Mouse (Mus musculus) limb, embryonic 13.5 days (tissue): ENCODE results near the gene Ager. TPM values are rescaled to one million over a fixed set of nuclear protein-coding genes. Genes with fewer than 3 reads are reported as not detected.

ENCODE experiments used
- ATAC-seq: fragments of 200-750 bp; cut with Nextera tagmentation; 2 replicates; pipeline ENCODE4 v1.8.0; 2017; ENCODE audit warnings: low read depth, moderate number of reproducible peaks, moderate TSS enrichment; ENCODE audit not compliant: low FRiP score
- H3K27ac ChIP-seq: fragments of 300-500 bp; sonication (generic); 2 replicates; pipeline ENCODE4 v1.5.1; 2015; ENCODE audit warnings: inconsistent platforms, mild to moderate bottlenecking, moderate library complexity
- H3K27me3 ChIP-seq: fragments of 300-500 bp; sonication (generic); 2 replicates; pipeline ENCODE4 v1.6.1; 2015; ENCODE audit warnings: mild to moderate bottlenecking, inconsistent platforms
- H3K36me3 ChIP-seq: fragments of 300-500 bp; sonication (generic); 2 replicates; pipeline ENCODE4 v1.6.1; 2015; ENCODE audit warnings: inconsistent platforms, mild to moderate bottlenecking, moderate library complexity
- H3K4me1 ChIP-seq: fragments of 300-500 bp; sonication (generic); 2 replicates; pipeline ENCODE4 v1.6.1; 2015; ENCODE audit warnings: inconsistent platforms
- H3K4me2 ChIP-seq: fragments of 300-500 bp; sonication (generic); replicated peaks from 2 replicates; pipeline ENCODE4 v1.6.1; 2015; ENCODE audit warnings: inconsistent platforms, mild to moderate bottlenecking, moderate library complexity
- H3K4me3 ChIP-seq: fragments of 300-500 bp; sonication (generic); 2 replicates; pipeline ENCODE4 v1.5.1; 2015; ENCODE audit warnings: moderate library complexity, mild to moderate bottlenecking, inconsistent platforms
- H3K9ac ChIP-seq: fragments of 300-500 bp; sonication (generic); 2 replicates; pipeline ENCODE4 v1.6.1; 2015; ENCODE audit warnings: mild to moderate bottlenecking, inconsistent platforms
- H3K9me3 ChIP-seq: fragments of 300-500 bp; sonication (generic); 2 replicates; pipeline ENCODE4 v1.6.1; 2016; ENCODE audit warnings: inconsistent platforms
- WGBS: fragments of 180-500 bp; shearing (Covaris S2); methylation state at CpG from one replicate; pipeline ENCODE4 v1.1.7; 2015; 5-methylcytosine and 5-hydroxymethylcytosine counted together
- polyA plus RNA-seq: library from polyadenylated mRNA; unstranded; fragments of >200 nt; fragmentation: Nextera tagmentation; extraction: Ambion mirVana; gene quantifications from 2 replicates; pipeline ENCODE4 v1.2.1, GENCODE M21; 2015

Ager gene
- polyA plus RNA-seq, 1 experiment from 2014 or later = 3.5 TPM

GRCm38 (mm10) chr17:34607997-34608396 is 10.3 kb downstream of the Ager start:
- H3K27me3 ChIP-seq = no peaks in the 10 kb centered on the region
- WGBS = 77% methylated on average over 7 of the region's 7 CpGs
- H3K4me1 ChIP-seq = peaks cover 37% of the 10 kb centered on the region
- H3K4me3 ChIP-seq = no peak overlapping the region
- H3K27ac ChIP-seq = no peak overlapping the region
- H3K9me3 ChIP-seq = no peaks in the 10 kb centered on the region
- ATAC-seq = no peak
- no peak overlapping the region for H3K4me2 ChIP-seq
- peak overlapping the region; percentile 36 for H3K9ac ChIP-seq
- H3K36me3 ChIP-seq = peaks cover 40% of the 10 kb centered on the region

- Histone ChIP-seq H3K9me3 (no peaks in the 10 kb centered on the region), H3K4me3 (no peak overlapping the region), H3K4me2 (no peak overlapping the region), H3K9ac (no peak overlapping the region), H3K27me3 (no peaks in the 10 kb centered on the region), H3K4me1 (peaks cover 26% of the 10 kb centered on the region), H3K27ac (no peak overlapping the region), H3K36me3 (peaks cover 69% of the 10 kb centered on the region)
- 93% methylated on average over 8 of the region's 8 CpGs for WGBS
- no peak for ATAC-seq
Observed at GRCm38 (mm10) chr17:34611050-34611449, 13.4 kb downstream of the Ager start.

GRCm38 (mm10) chr17:34613054-34613645 is 15.5 kb downstream of the Ager start:
- ATAC-seq = no peak
- WGBS = 86% methylated on average over 10 of the region's 11 CpGs
- Histone ChIP-seq H3K36me3 (peaks cover 78% of the 10 kb centered on the region), H3K9ac (no peak overlapping the region), H3K4me3 (no peak overlapping the region), H3K27me3 (no peaks in the 10 kb centered on the region), H3K4me2 (no peak overlapping the region), H3K4me1 (peaks cover 8% of the 10 kb centered on the region; the same call in 1 of the 2 replicates), H3K27ac (no peak overlapping the region), H3K9me3 (no peaks in the 10 kb centered on the region)

- Histone ChIP-seq H3K9ac (no peak overlapping the region), H3K36me3 (peaks cover 83% of the 10 kb centered on the region), H3K27me3 (no peaks in the 10 kb centered on the region), H3K4me3 (no peak overlapping the region), H3K4me1 (peaks cover 1% of the 10 kb centered on the region; the same call in 1 of the 2 replicates), H3K4me2 (no peak overlapping the region), H3K9me3 (no peaks in the 10 kb centered on the region), H3K27ac (no peak overlapping the region)
- no peak for ATAC-seq
- 93% methylated on average over 10 of the region's 10 CpGs for WGBS
Observed at GRCm38 (mm10) chr17:34613830-34614229, 16.2 kb downstream of the Ager start.

- Histone ChIP-seq H3K9me3 (no peaks in the 10 kb centered on the region), H3K27me3 (no peaks in the 10 kb centered on the region), H3K4me3 (no peak within 1 kb of the TSS), H3K4me1 (no peaks in the 10 kb centered on the region), H3K9ac (no peak within 1 kb of the TSS), H3K36me3 (peaks cover 89% of the 10 kb centered on the region), H3K27ac (no peak within 1 kb of the TSS; the same call in 1 of the 2 replicates), H3K4me2 (no peak within 1 kb of the TSS)
- ATAC-seq = no peak
- 79% methylated on average over 6 of the region's 6 CpGs for WGBS
Observed at GRCm38 (mm10) chr17:34615871-34616270, 18.2 kb downstream of the Ager start, which contains the start of gene Egfl8. TSS of gene Egfl8 (minus strand) at chr17:34615971.

- H3K4me1 ChIP-seq = no peaks in the 10 kb centered on the region
- ATAC-seq = peak; percentile 7; the same call in 1 of the 2 replicates
- no peak overlapping the region for H3K27ac ChIP-seq
- no peak overlapping the region for H3K4me3 ChIP-seq
- H3K4me2 ChIP-seq = no peak overlapping the region
- H3K36me3 ChIP-seq = peaks cover 87% of the 10 kb centered on the region
- H3K9me3 ChIP-seq = no peaks in the 10 kb centered on the region
- 25% methylated on average over 6 of the region's 6 CpGs for WGBS
- H3K9ac ChIP-seq = no peak overlapping the region
- no peaks in the 10 kb centered on the region for H3K27me3 ChIP-seq
Observed at GRCm38 (mm10) chr17:34618999-34619398, 21.3 kb downstream of the Ager start.

GRCm38 (mm10) chr17:34621006-34621405 is 23.3 kb downstream of the Ager start:
- H3K9ac ChIP-seq = 0 out of 2 replicates have a peak overlapping the region, but pooled peaks have one; percentile 19
- no peak for ATAC-seq
- H3K9me3 ChIP-seq = no peaks in the 10 kb centered on the region
- H3K27me3 ChIP-seq = no peaks in the 10 kb centered on the region
- no peak overlapping the region for H3K27ac ChIP-seq
- no peak overlapping the region for H3K4me3 ChIP-seq
- peaks cover 5% of the 10 kb centered on the region for H3K4me1 ChIP-seq
- no peak overlapping the region for H3K4me2 ChIP-seq
- peaks cover 78% of the 10 kb centered on the region for H3K36me3 ChIP-seq
- WGBS = 81% methylated on average over 8 of the region's 8 CpGs

GRCm38 (mm10) chr17:34623161-34623560 is 25.5 kb downstream of the Ager start:
- Histone ChIP-seq H3K4me2 (no peak overlapping the region), H3K9ac (no peak overlapping the region), H3K36me3 (peaks cover 61% of the 10 kb centered on the region), H3K4me3 (no peak overlapping the region), H3K4me1 (peaks cover 15% of the 10 kb centered on the region), H3K9me3 (no peaks in the 10 kb centered on the region), H3K27ac (no peak overlapping the region), H3K27me3 (no peaks in the 10 kb centered on the region)
- ATAC-seq = no peak
- WGBS = 87% methylated on average over 9 of the region's 9 CpGs

GRCm38 (mm10) chr17:34624981-34625380 is 27.3 kb downstream of the Ager start:
- Histone ChIP-seq H3K4me2 (no peak overlapping the region), H3K27me3 (peaks cover 16% of the 10 kb centered on the region), H3K27ac (no peak overlapping the region), H3K9ac (no peak overlapping the region), H3K36me3 (peaks cover 46% of the 10 kb centered on the region), H3K4me1 (peaks cover 33% of the 10 kb centered on the region), H3K4me3 (no peak overlapping the region), H3K9me3 (no peaks in the 10 kb centered on the region)
- no peak for ATAC-seq
- 88% methylated on average over 3 of the region's 3 CpGs for WGBS

- H3K4me2 ChIP-seq = peak overlapping the region; percentile 94
- H3K9ac ChIP-seq = peak overlapping the region; percentile 77
- no peaks in the 10 kb centered on the region for H3K9me3 ChIP-seq
- H3K36me3 ChIP-seq = peaks cover 37% of the 10 kb centered on the region
- peak overlapping the region; percentile 85; the same call in 1 of the 2 replicates for H3K27ac ChIP-seq
- peak overlapping the region; percentile 79 for H3K4me3 ChIP-seq
- H3K27me3 ChIP-seq = peaks cover 28% of the 10 kb centered on the region
- ATAC-seq = no peak
- H3K4me1 ChIP-seq = peaks cover 41% of the 10 kb centered on the region
- 52% methylated on average over 16 of the region's 16 CpGs for WGBS
Observed at GRCm38 (mm10) chr17:34626062-34626772, 28.6 kb downstream of the Ager start.

GRCm38 (mm10) chr17:34626773-34627092 is 29.1 kb downstream of the Ager start:
- H3K36me3 ChIP-seq = peaks cover 32% of the 10 kb centered on the region
- H3K4me1 ChIP-seq = peaks cover 46% of the 10 kb centered on the region
- under 1% methylated on average over 18 of the region's 18 CpGs for WGBS
- peak overlapping the region; percentile 79 for H3K4me3 ChIP-seq
- H3K9ac ChIP-seq = peak overlapping the region; percentile 77
- peak overlapping the region; percentile 94 for H3K4me2 ChIP-seq
- no peak for ATAC-seq
- H3K27me3 ChIP-seq = peaks cover 33% of the 10 kb centered on the region
- H3K9me3 ChIP-seq = no peaks in the 10 kb centered on the region
- peak overlapping the region; percentile 85 for H3K27ac ChIP-seq

GRCm38 (mm10) chr17:34627093-34627942 is 29.7 kb downstream of the Ager start:
- H3K9me3 ChIP-seq = no peaks in the 10 kb centered on the region
- peak overlapping the region; percentile 79 for H3K4me3 ChIP-seq
- WGBS = under 1% methylated on average over 45 of the region's 45 CpGs
- H3K36me3 ChIP-seq = peaks cover 26% of the 10 kb centered on the region
- ATAC-seq = peak; percentile 87
- H3K27ac ChIP-seq = peak overlapping the region; percentile 95
- peak overlapping the region; percentile 94 for H3K4me2 ChIP-seq
- H3K27me3 ChIP-seq = peaks cover 39% of the 10 kb centered on the region
- H3K4me1 ChIP-seq = peaks cover 52% of the 10 kb centered on the region
- H3K9ac ChIP-seq = peak overlapping the region; percentile 77
